Mouse (Mus musculus): ENCODE data around the gene Btbd10.

DNA sequence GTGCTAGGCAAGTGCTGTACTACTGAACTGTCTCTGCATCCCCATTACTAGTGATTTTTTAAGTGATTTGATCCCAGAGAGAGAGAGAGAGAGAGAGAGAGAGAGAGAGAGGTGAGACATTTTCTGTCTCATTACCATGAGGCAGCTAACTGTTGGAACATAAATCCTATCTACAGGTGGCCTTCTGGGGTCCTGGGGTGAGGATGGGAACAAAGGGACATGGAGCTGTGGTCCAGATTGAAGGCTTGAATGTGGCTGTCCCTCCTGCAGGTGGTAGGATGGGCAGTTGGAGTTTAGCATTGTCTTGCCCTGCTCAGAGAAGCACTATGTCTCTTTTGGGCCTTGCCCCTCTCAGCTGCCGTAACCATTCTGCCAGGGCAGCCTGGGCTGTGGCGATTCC lies 98.2 kb downstream of the Btbd10 start:
- TF ChIP-seq CTCF (IDR thresholded peaks at IDR 0.05; ENCODE audit: control insufficient read depth, insufficient read depth, insufficient replicate concordance, low read depth, low read length) (no peak), POLR2A (IDR thresholded peaks at IDR 0.05; ENCODE audit: control insufficient read depth, low read depth, low read length) (no peak)
